Mouse (Mus musculus): Measurements from ENCODE around the gene St14.
"Not testable (repeated sequence)": the region's sequence is repeated elsewhere in the genome, so short reads cannot be mapped to it uniquely, and the experiment has no call there.

The St14 gene

GRCm38 (mm10) chr9:31085556-31085955 lies 46.1 kb downstream of the St14 start:
- DNase-seq: no peak

DNA sequence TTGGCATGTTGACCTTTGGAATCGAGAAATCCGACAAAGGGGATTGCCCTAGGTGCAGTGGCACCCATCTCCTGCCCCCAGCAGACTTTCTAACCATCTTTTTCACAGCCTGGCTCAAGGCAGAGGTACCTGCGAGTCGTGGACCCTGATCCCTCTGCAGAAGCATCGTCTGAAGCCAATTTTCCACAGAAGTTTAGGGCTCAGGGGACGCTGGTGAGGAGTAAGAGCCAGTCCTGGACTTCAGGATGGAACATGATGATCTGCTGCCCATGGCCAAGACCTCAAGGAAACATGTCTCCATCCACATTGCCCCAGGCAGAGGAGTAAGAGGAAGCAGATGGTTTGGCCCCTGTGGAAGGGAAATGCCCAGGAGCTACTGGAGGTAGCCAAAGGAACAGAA lies 48.9 kb downstream of the St14 start:
- DNase-seq: no peak

DNA sequence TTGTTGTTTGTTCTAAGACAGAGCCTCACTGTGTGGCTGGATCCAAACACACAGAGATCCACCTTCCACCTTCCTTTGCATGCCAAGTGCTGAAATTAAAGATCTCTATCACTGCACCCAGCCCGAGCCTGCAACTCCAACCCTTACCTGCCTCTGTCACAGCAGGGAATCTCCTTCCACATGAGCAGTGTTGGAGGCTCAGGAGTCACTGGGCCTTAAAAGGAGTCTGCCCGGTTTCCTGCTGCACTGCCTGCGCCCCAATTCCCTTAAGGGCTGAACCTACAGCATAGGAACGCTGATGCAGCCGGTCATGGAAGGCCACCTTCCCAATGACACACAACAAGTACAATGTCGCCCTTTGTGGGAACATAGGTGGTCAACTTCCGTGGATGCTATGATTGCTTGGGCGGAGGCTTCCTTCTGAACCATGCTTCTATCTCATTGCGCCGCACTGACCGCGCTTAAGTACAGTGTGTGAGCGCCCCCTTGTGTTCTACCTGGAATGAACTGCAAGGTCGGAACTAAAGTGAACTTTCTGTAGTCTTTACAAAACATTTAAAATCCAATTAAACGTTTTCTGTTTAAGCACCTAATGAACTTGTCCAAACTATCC lies 49.5 kb downstream of the St14 start:
- DNase-seq: peak; percentile 70

DNA sequence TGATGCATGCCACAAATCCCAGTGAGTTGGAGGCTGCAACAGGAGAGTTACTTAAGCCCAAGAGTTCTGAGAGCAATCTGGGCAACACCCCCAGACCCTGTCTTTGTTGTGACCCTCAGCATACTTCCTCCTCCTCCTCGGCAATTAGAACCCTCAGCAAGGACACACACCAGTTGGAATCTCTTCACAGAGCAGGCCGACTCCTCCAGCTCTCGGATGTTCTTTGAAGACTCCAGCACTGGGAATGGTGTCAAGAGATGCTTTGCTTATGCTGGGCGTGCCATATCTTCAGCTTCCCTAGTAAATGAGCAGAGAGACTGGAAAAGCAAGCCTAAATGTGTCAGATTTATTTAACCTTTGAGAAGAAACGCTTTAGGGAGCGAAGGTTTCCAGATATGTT lies 50.9 kb downstream of the St14 start:
- no peak for DNase-seq

DNA sequence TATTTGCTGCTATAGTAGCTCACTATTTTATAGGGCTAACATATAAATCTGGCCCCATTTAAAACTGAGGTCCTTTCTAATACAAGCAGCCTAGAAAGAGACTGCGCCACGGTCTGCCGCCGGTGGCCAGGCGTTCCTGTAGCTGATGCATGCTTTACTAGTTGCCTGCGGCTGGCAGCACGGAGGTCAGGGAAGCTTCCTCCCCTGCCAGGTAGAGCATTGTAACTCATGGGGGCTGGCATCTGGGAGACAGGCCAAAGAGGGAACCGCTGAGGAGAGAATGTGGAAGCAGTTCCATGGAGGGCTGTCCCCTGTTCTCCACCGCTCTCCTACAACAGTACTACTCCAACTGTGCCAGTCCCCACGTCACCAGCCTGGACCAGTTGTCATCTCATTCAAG lies 56.8 kb downstream of the St14 start:
- DNase-seq: no peak

- no peak for DNase-seq
These were observed 57.9 kb downstream of the St14 start for GRCm38 (mm10) chr9:31073797-31074196.

DNA sequence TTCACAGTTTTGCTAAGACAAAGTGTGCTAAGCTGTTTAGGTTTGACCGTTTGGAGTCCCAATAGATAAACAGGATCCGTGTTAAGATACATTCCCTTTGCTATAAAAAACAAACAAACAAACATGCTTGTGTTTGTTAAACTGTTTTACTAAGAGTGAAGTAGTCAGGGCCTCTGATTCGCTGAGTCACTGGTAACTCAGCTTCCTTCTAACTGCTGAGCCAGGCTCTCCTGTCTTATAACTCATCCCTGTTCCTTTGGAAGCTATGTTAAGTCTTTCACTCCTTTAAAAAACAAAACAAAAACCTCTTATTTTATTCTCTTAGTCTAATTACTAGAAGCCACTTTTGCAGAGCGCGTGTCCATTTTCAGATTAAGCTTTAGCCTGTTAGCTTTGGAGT lies 59.4 kb downstream of the St14 start:
- no peak for DNase-seq

- no peak for DNase-seq
These were observed 60.9 kb downstream of the St14 start for GRCm38 (mm10) chr9:31070706-31071105.

DNA sequence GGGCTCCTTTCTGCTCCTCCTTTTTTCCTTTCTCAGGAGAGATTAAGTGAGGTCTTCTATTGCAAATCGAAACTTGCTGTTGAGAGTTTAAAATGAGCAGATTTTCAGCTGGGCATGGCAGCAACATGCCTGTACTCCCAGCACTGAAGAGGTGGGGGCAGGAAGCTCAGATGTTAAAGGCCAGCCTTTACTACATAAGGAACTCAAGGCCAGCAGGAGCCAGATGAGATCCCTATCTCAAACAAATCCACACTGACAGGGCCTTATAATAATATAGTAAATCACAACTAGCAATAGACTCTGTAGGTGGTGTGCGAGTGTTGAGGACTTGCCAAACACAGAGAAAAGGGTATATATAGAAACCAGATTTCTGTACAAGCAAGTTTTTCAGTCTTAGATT lies 72.9 kb downstream of the St14 start:
- no peak for DNase-seq

DNA sequence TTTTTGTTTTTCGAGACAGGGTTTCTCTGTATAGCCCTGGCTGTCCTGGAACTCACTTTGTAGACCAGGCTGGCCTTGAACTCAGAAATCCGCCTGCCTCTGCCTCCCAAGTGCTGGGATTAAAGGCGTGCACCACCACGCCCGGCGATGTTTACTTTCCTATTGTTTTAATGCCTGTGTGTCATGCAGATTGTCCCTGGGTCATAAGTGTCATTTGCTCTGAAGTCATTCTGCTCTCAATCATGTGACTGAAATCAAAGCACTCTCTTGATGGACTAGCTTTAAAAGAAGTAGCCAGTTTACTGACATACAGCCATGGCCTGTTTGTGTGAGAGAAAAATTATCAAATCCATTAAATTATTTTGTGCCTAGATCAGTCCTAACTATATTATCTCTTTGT lies 80.1 kb downstream of the St14 start:
- not testable (repeated sequence) for DNase-seq

DNA sequence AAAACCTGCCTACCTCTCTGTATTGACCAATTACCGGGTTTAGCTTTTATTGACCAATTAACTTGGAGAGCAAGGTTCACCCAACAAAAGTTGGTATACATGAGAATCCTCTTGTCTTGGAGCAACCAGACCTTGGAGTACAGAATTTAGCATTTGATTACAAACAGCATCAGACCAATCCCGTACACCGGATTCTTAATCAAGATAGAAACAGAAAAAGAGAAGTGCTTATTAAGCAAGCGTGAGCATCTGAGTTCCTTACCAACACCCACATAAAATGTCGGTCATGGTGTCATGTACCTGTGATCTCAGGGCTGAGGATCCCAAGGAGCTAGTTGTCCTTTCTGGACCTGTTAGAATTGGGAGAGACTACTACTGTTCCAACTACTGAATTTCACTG lies 81.4 kb downstream of the St14 start:
- DNase-seq: no peak

Data from thymus, postnatal 25 days (tissue).